Mouse (Mus musculus): Measurements from ENCODE around the gene Psmb6. TPM values are rescaled to one million over a fixed set of nuclear protein-coding genes. Genes with fewer than 3 reads are reported as not detected.
A peak's percentile ranks its signal among the peaks of the same experiment; 100 is the strongest.
"Not testable (repeated sequence)": the region's sequence is repeated elsewhere in the genome, so short reads cannot be mapped to it uniquely, and the experiment has no call there.

The Psmb6 gene
- polyA plus RNA-seq, 1 experiment from 2014 or later = 802 TPM

- peaks cover 36% of the 10 kb centered on the region for H3K36me3 ChIP-seq
- 10% methylated on average over 8 of the region's 8 CpGs for WGBS
- no peaks in the 10 kb centered on the region for H3K9me3 ChIP-seq
- H3K27me3 ChIP-seq = peaks cover 11% of the 10 kb centered on the region
- ATAC-seq (ENCODE audit: low FRiP score) = 0 out of 2 replicates have a peak, but pooled peaks have one; percentile 9
- H3K27ac ChIP-seq = no peak overlapping the region
- peak overlapping the region; percentile 51 for H3K4me2 ChIP-seq
- H3K9ac ChIP-seq = no peak overlapping the region
- H3K4me3 ChIP-seq = peak overlapping the region; percentile 55
- H3K4me1 ChIP-seq (replicated peaks) = peaks cover 22% of the 10 kb centered on the region
Measured at GRCm38 (mm10) chr11:70524782-70525181, 385 bp upstream of the Psmb6 start.

- peak; percentile 52; the same call in 1 of the 2 replicates for ATAC-seq (ENCODE audit: low FRiP score)
- H3K27ac ChIP-seq = peak overlapping the region; percentile 62; the same call in 1 of the 2 replicates
- H3K4me3 ChIP-seq = peak overlapping the region; percentile 55
- peak overlapping the region; percentile 80 for H3K9ac ChIP-seq
- peaks cover 13% of the 10 kb centered on the region for H3K4me1 ChIP-seq (replicated peaks)
- under 1% methylated on average over 12 of the region's 12 CpGs for WGBS
- 0 out of 2 replicates have a peak, but pooled peaks cover 2% of the 10 kb centered on the region for H3K27me3 ChIP-seq
- H3K9me3 ChIP-seq = no peaks in the 10 kb centered on the region
- peaks cover 36% of the 10 kb centered on the region for H3K36me3 ChIP-seq
- H3K4me2 ChIP-seq = peak overlapping the region; percentile 75
Measured at GRCm38 (mm10) chr11:70525726-70526125, 559 bp downstream of the Psmb6 start.

GRCm38 (mm10) chr11:70526211-70526610, 1.0 kb downstream of the Psmb6 start:
- peaks cover 12% of the 10 kb centered on the region for H3K4me1 ChIP-seq (replicated peaks)
- no peaks in the 10 kb centered on the region for H3K9me3 ChIP-seq
- H3K27ac ChIP-seq = no peak overlapping the region
- H3K27me3 ChIP-seq = no peaks in the 10 kb centered on the region
- 89% methylated on average over 12 of the region's 12 CpGs for WGBS
- peak overlapping the region; percentile 80 for H3K9ac ChIP-seq
- H3K36me3 ChIP-seq = peaks cover 36% of the 10 kb centered on the region
- H3K4me3 ChIP-seq = peak overlapping the region; percentile 55
- no peak for ATAC-seq (ENCODE audit: low FRiP score)
- H3K4me2 ChIP-seq = peak overlapping the region; percentile 75

- no peak overlapping the region for H3K4me2 ChIP-seq
- H3K9ac ChIP-seq = no peak overlapping the region
- H3K4me1 ChIP-seq (replicated peaks) = peaks cover 12% of the 10 kb centered on the region
- no peak overlapping the region for H3K27ac ChIP-seq
- WGBS = 87% methylated on average over 7 of the region's 7 CpGs
- H3K4me3 ChIP-seq = no peak overlapping the region
- H3K9me3 ChIP-seq = no peaks in the 10 kb centered on the region
- no peak for ATAC-seq (ENCODE audit: low FRiP score)
- peaks cover 36% of the 10 kb centered on the region for H3K36me3 ChIP-seq
- H3K27me3 ChIP-seq = no peaks in the 10 kb centered on the region
Measured at GRCm38 (mm10) chr11:70528610-70529009, 3.4 kb downstream of the Psmb6 start.

GRCm38 (mm10) chr11:70531065-70531464, 5.9 kb downstream of the Psmb6 start:
- H3K36me3 ChIP-seq = peaks cover 36% of the 10 kb centered on the region
- 78% methylated on average over 2 of the region's 2 CpGs for WGBS
- H3K4me3 ChIP-seq; H3K4me1 ChIP-seq (replicated peaks); H3K4me2 ChIP-seq; H3K9me3 ChIP-seq; H3K9ac ChIP-seq; H3K27ac ChIP-seq; ATAC-seq (ENCODE audit: low FRiP score); H3K27me3 ChIP-seq: not testable (repeated sequence)

- peaks cover 19% of the 10 kb centered on the region for H3K36me3 ChIP-seq
Measured at GRCm38 (mm10) chr11:70532839-70533238, 7.7 kb downstream of the Psmb6 start, which contains the start of gene Gm40193. TSS of gene Gm40193 (minus strand) at chr11:70532939.

GRCm38 (mm10) chr11:70539423-70539822, 14.3 kb downstream of the Psmb6 start:
- Histone ChIP-seq H3K27ac (no peak overlapping the region), H3K9ac (peak overlapping the region; percentile 75), H3K4me1 (replicated peaks) (peaks cover 11% of the 10 kb centered on the region), H3K4me2 (peak overlapping the region; percentile 76), H3K27me3 (peaks cover 34% of the 10 kb centered on the region), H3K36me3 (no peaks in the 10 kb centered on the region), H3K4me3 (peak overlapping the region; percentile 58), H3K9me3 (no peaks in the 10 kb centered on the region)
- WGBS = 20% methylated on average over 9 of the region's 9 CpGs
- no peak for ATAC-seq (ENCODE audit: low FRiP score)

More at GRCm38 (mm10) chr11:70532839-70533238, 7.7 kb downstream of the Psmb6 start, which contains the start of gene Gm40193:
- 0 out of 2 replicates have a peak, but pooled peaks cover 3% of the 10 kb centered on the region for H3K27me3 ChIP-seq
- WGBS = 84% methylated on average over 6 of the region's 6 CpGs
- no peak within 1 kb of the TSS for H3K27ac ChIP-seq
- no peak within 1 kb of the TSS for H3K4me2 ChIP-seq
- ATAC-seq (ENCODE audit: low FRiP score) = no peak
- H3K4me1 ChIP-seq (replicated peaks) = no peaks in the 10 kb centered on the region
- H3K9me3 ChIP-seq = no peaks in the 10 kb centered on the region
- no peak within 1 kb of the TSS for H3K4me3 ChIP-seq
- 0 out of 2 replicates have a peak within 1 kb of the TSS, but pooled peaks have one; percentile 3 for H3K9ac ChIP-seq

GRCm38 (mm10) chr11:70539877-70540587, 14.9 kb downstream of the Psmb6 start, which contains the start of gene Pld2:
TSS of gene Pld2 (plus strand) at chr11:70540064.
- H3K36me3 ChIP-seq = no peaks in the 10 kb centered on the region
- H3K4me1 ChIP-seq (replicated peaks) = peaks cover 11% of the 10 kb centered on the region
- peak within 1 kb of the TSS; percentile 58 for H3K4me3 ChIP-seq
- H3K27ac ChIP-seq = no peak within 1 kb of the TSS
- under 1% methylated on average over 55 of the region's 65 CpGs for WGBS
- ATAC-seq (ENCODE audit: low FRiP score) = peak; percentile 92
- no peaks in the 10 kb centered on the region for H3K9me3 ChIP-seq
- H3K4me2 ChIP-seq = peak within 1 kb of the TSS; percentile 76
- H3K27me3 ChIP-seq = peaks cover 34% of the 10 kb centered on the region
- peak within 1 kb of the TSS; percentile 75 for H3K9ac ChIP-seq

- no peak overlapping the region; the same call in 1 of the 2 replicates for H3K27ac ChIP-seq
Measured at GRCm38 (mm10) chr11:70540928-70541327, 15.8 kb downstream of the Psmb6 start.

GRCm38 (mm10) chr11:70541415-70541814, 16.2 kb downstream of the Psmb6 start:
- H3K9ac ChIP-seq = no peak overlapping the region
- no peaks in the 10 kb centered on the region for H3K9me3 ChIP-seq
- H3K36me3 ChIP-seq = no peaks in the 10 kb centered on the region
- 67% methylated on average over 5 of the region's 5 CpGs for WGBS
- peak overlapping the region; percentile 76 for H3K4me2 ChIP-seq
- peaks cover 34% of the 10 kb centered on the region for H3K27me3 ChIP-seq
- no peak for ATAC-seq (ENCODE audit: low FRiP score)
- no peak overlapping the region; the same call in 1 of the 2 replicates for H3K27ac ChIP-seq
- H3K4me3 ChIP-seq = peak overlapping the region; percentile 58
- peaks cover 11% of the 10 kb centered on the region for H3K4me1 ChIP-seq (replicated peaks)

More at GRCm38 (mm10) chr11:70540928-70541327, 15.8 kb downstream of the Psmb6 start:
- Histone ChIP-seq H3K4me3 (peak overlapping the region; percentile 58), H3K4me2 (peak overlapping the region; percentile 76), H3K9me3 (no peaks in the 10 kb centered on the region), H3K27me3 (peaks cover 34% of the 10 kb centered on the region), H3K36me3 (no peaks in the 10 kb centered on the region), H3K9ac (peak overlapping the region; percentile 75; the same call in 1 of the 2 replicates), H3K4me1 (replicated peaks) (peaks cover 11% of the 10 kb centered on the region)
- ATAC-seq (ENCODE audit: low FRiP score) = no peak
- WGBS = 91% methylated on average over 7 of the region's 7 CpGs

- peaks cover 24% of the 10 kb centered on the region for H3K27me3 ChIP-seq
- peaks cover 11% of the 10 kb centered on the region for H3K4me1 ChIP-seq (replicated peaks)
- 75% methylated on average over 7 of the region's 7 CpGs for WGBS
- H3K36me3 ChIP-seq = no peaks in the 10 kb centered on the region
- no peak overlapping the region for H3K4me2 ChIP-seq
- no peaks in the 10 kb centered on the region for H3K9me3 ChIP-seq
- H3K27ac ChIP-seq = no peak overlapping the region
- ATAC-seq (ENCODE audit: low FRiP score) = no peak
- no peak overlapping the region for H3K9ac ChIP-seq
- no peak overlapping the region for H3K4me3 ChIP-seq
Measured at GRCm38 (mm10) chr11:70544496-70544895, 19.3 kb downstream of the Psmb6 start.

GRCm38 (mm10) chr11:70551526-70551925, 26.4 kb downstream of the Psmb6 start:
- no peaks in the 10 kb centered on the region for H3K9me3 ChIP-seq
- peaks cover 10% of the 10 kb centered on the region; the same call in 1 of the 2 replicates for H3K27me3 ChIP-seq
- no peak overlapping the region for H3K9ac ChIP-seq
- H3K4me2 ChIP-seq = no peak overlapping the region
- WGBS = 89% methylated on average over 8 of the region's 8 CpGs
- H3K36me3 ChIP-seq = no peaks in the 10 kb centered on the region
- H3K27ac ChIP-seq = no peak overlapping the region
- no peak overlapping the region for H3K4me3 ChIP-seq
- H3K4me1 ChIP-seq (replicated peaks) = peaks cover 7% of the 10 kb centered on the region
- no peak for ATAC-seq (ENCODE audit: low FRiP score)

Data from hindbrain, embryonic 13.5 days (tissue).